Mouse (Mus musculus): ENCODE measurements at regions not wholly inside any gene's neighbourhood (a gene's known extent, or its start where the extent isn't known, plus 50 kb on each side); places are given as distances from the start of the nearest gene placed in this dataset.

- DNase-seq (ENCODE audit: extremely low spot score in 1 of 2, low spot score in 1 of 2) = peak; percentile 19 to 69
These were observed 183.1 kb upstream of the Ednrb start for GRCm38 (mm10) chr14:104027077-104027899.

- no peak for DNase-seq (ENCODE audit: extremely low spot score in 1 of 2, low spot score in 1 of 2)
These were observed 164.3 kb upstream of the Ednrb start for GRCm38 (mm10) chr14:104008538-104008937.

GRCm38 (mm10) chr14:104006426-104006825, 162.2 kb upstream of the Ednrb start:
- no peak for DNase-seq (ENCODE audit: extremely low spot score in 1 of 2, low spot score in 1 of 2)

GRCm38 (mm10) chr14:104005132-104005531, 160.9 kb upstream of the Ednrb start:
- no peak for DNase-seq (ENCODE audit: extremely low spot score in 1 of 2, low spot score in 1 of 2)

- no peak for DNase-seq (ENCODE audit: extremely low spot score in 1 of 2, low spot score in 1 of 2)
These were observed 158.2 kb upstream of the Ednrb start for GRCm38 (mm10) chr14:104002421-104002820.

GRCm38 (mm10) chr14:103990418-103990817, 146.2 kb upstream of the Ednrb start:
- DNase-seq (ENCODE audit: extremely low spot score in 1 of 2, low spot score in 1 of 2) = no peak

GRCm38 (mm10) chr14:103989949-103990348, 145.7 kb upstream of the Ednrb start:
- DNase-seq (ENCODE audit: extremely low spot score in 1 of 2, low spot score in 1 of 2) = no peak

- DNase-seq (ENCODE audit: extremely low spot score in 1 of 2, low spot score in 1 of 2) = no peak
These were observed 143.1 kb upstream of the Ednrb start for GRCm38 (mm10) chr14:103987266-103987665.

- DNase-seq (ENCODE audit: extremely low spot score in 1 of 2, low spot score in 1 of 2) = no peak
These were observed 140.1 kb upstream of the Ednrb start for GRCm38 (mm10) chr14:103984349-103984748.

GRCm38 (mm10) chr14:103978808-103979207, 134.6 kb upstream of the Ednrb start:
- DNase-seq (ENCODE audit: extremely low spot score in 1 of 2, low spot score in 1 of 2) = no peak

GRCm38 (mm10) chr14:103977769-103978168, 133.6 kb upstream of the Ednrb start:
- DNase-seq (ENCODE audit: extremely low spot score in 1 of 2, low spot score in 1 of 2) = no peak

GRCm38 (mm10) chr14:103973955-103974354, 129.8 kb upstream of the Ednrb start:
- no peak for DNase-seq (ENCODE audit: extremely low spot score in 1 of 2, low spot score in 1 of 2)

GRCm38 (mm10) chr14:103973111-103973510, 128.9 kb upstream of the Ednrb start:
- no peak for DNase-seq (ENCODE audit: extremely low spot score in 1 of 2, low spot score in 1 of 2)

GRCm38 (mm10) chr14:103969305-103969704, 125.1 kb upstream of the Ednrb start:
- no peak for DNase-seq (ENCODE audit: extremely low spot score in 1 of 2, low spot score in 1 of 2)

GRCm38 (mm10) chr14:103966293-103966692, 122.1 kb upstream of the Ednrb start:
- DNase-seq (ENCODE audit: extremely low spot score in 1 of 2, low spot score in 1 of 2) = no peak

- no peak for DNase-seq (ENCODE audit: extremely low spot score in 1 of 2, low spot score in 1 of 2)
These were observed 118.2 kb upstream of the Ednrb start for GRCm38 (mm10) chr14:103962303-103962881.

- DNase-seq (ENCODE audit: extremely low spot score in 1 of 2, low spot score in 1 of 2) = no peak
These were observed 107.7 kb upstream of the Ednrb start for GRCm38 (mm10) chr14:103951899-103952298.

GRCm38 (mm10) chr14:103949950-103950349, 105.7 kb upstream of the Ednrb start:
- no peak for DNase-seq (ENCODE audit: extremely low spot score in 1 of 2, low spot score in 1 of 2)

GRCm38 (mm10) chr14:103948026-103948777, 104.0 kb upstream of the Ednrb start:
- no peak for DNase-seq (ENCODE audit: extremely low spot score in 1 of 2, low spot score in 1 of 2)

GRCm38 (mm10) chr14:103945753-103946152, 101.6 kb upstream of the Ednrb start:
- no peak for DNase-seq (ENCODE audit: extremely low spot score in 1 of 2, low spot score in 1 of 2)

- no peak for DNase-seq (ENCODE audit: extremely low spot score in 1 of 2, low spot score in 1 of 2)
These were observed 95.7 kb upstream of the Ednrb start for GRCm38 (mm10) chr14:103939867-103940266.

Measured in frontal cortex, adult 2 months (tissue).